Mouse (Mus musculus) layer of hippocampus, adult 9-10 months (tissue): ENCODE data around the gene Gm20695.
A peak's percentile ranks its signal among the peaks of the same experiment; 100 is the strongest.

Experiments
- DNase-seq: peaks from one replicate; pipeline ENCODE4 v3.0.0; 2022; ENCODE audit warnings: low spot score

Gene Gm20695

GRCm38 (mm10) chr16:3895173-3895792, 10.8 kb downstream of the Gm20695 start:
- DNase-seq = no peak

DNA sequence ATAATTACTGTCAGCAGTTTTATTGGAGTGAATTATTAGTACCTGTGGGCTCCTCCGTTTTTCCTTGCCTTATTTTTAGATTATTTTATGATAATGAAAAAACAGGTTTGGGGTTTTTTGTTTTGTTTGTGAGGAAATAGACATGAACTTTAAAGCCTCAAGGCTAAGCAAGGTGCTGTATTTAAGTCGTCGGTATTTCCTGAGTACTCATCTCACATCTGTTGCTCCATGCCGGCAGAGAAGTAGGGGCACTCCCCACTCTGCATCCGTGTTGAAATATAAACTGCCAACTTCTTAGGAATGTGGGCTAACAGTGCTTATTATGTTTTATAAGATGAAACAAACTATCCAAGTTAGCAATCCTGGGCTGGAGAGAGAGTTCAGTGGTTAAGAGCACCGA, 11.6 kb downstream of the Gm20695 start:
- DNase-seq = no peak

DNA sequence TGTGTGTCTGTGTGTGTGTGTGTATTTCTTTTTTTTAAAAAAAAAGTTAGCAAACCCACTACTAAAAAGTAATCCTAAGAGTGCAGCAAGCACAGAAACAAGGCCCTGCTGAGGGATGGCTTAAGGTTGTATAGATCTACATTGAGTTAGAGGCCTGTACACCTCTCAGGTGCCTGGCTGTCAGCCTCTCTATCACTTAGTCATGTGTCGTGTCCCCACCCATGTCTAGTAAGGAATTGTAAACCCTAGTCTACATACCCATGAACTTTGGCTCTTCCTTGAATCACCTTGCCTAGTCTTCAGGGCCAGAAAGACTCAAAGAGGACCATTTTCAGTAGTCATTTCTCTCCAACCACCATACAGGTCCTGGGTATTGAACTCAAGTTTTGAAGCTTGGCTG, 12.1 kb downstream of the Gm20695 start:
- DNase-seq = no peak

DNA sequence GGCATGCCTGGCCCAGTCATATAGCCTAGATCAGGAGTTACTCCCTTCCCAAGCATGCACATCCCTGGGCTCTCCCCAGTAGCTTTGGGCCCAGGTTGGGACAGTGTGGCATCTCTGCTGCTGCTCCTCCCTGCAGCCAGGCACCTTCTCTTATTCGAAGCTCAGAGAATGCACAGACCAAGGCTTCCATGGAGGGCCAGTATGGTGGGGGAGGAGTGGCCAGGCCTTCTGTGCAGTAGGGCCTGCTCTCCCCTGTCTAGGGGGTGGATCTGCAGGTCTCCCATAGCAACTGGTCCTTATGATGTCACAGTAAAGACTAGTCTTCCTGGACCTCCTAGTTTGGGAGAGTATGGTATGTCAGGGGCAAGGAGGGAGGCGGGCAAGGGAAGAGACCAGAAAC, 23.0 kb downstream of the Gm20695 start:
- no peak for DNase-seq

- peak; percentile 91 for DNase-seq
Measured at GRCm38 (mm10) chr16:3908537-3909111, 24.2 kb downstream of the Gm20695 start, which contains the start of the genes 1700037C18Rik and Cluap1. Gene 1700037C18Rik, minus strand, starts transcription at chr16:3908689. Gene Cluap1, plus strand, starts transcription at chr16:3908801.

DNA sequence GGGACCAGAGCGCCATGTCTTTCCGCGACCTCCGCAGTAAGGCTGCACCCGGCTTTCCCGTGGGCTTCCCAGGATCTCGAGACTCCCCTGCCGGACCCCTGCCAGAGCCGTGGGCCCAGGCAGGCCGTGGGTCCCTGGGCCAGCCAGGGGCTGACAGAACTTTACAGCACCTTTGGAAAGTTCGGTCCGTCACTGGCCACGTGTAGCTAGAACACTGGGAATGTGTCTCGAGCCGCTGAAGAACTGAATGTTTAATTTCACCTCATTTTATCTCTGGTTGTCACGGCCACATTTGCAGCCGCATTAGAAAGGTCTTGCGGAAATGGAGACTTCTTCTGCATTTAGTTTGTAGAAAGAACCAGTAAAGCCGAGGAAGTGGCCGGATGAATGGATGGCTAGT, 24.7 kb downstream of the Gm20695 start:
- no peak for DNase-seq

- DNase-seq = no peak
Measured at GRCm38 (mm10) chr16:3920756-3921155, 36.3 kb downstream of the Gm20695 start.

DNA sequence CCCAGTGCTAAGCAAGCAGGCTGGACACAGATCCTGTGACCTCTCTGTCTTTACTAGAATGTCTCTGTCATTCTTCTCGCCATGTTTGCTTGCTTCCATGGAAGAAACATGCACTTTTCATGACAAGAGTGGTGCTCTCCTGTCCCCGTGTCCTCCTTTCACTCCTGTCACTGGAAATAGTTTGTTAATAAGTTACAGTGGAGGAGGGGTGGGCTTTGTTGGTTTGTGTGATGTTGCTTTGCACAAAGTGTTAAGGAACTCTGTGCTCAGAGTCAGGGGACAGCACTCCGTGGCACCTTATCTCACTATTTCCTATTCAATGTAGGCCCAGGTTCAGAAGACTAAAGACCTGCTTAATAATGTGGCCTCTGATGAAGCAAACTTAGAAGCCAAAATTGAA, 39.1 kb downstream of the Gm20695 start:
- no peak for DNase-seq

DNA sequence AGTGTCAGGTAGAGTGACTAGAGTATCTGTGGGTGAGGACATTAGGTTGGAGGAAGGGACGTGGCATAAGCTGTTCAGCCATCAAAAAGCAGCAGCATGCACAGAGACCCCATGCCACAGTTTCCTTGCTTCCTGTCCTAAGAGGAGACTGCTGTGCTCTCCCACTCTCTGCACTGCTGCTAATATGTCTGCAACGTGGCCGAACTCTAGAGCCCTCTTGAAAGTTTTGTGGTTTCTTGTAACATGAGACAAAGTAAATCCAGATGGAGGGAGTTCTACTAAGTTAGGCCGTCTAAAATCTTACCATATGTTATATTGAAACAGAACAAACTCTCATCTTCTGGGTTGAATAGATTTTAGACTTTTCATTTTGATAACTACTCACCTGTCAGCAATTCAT, 39.5 kb downstream of the Gm20695 start:
- DNase-seq = no peak

DNA sequence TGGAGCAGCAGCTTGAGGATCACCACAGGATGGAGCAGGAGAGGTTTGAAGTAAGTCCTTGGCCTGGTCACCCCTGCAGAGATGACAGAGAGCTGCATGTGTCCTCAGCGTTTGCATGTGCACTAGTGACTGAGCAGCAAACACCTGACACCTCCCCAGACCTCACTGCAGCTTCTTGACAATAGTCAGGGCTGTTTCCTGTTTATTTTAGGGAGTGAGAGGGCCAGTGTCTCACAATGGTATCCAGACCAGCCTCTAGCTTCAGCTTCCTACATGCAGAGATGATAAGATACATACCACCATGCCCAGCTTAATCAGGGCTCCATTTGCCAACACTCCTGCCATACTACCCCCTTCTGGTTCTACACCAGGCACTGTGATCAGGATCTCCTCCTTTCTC, 44.1 kb downstream of the Gm20695 start:
- DNase-seq = no peak

GRCm38 (mm10) chr16:3929151-3929550, 44.7 kb downstream of the Gm20695 start:
- DNase-seq = no peak

DNA sequence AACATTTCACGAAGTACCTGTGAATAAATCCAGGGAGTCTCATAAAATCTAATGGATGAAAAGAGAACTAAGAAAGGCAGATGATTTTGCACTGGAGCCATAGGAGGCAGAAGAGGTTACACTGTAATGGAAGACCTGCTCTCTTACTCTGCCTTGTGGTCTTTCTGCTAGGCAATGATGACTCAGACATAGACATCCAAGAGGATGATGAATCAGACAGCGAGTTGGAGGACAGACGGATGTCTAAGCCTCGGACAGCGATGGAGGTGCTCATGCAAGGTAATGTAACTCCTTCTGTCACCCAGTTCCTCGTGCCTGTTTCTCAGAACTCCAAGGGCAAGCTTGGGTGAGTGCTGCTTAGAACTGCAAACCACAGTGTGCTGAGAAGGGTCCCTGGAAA, 49.1 kb downstream of the Gm20695 start:
- DNase-seq = no peak

DNA sequence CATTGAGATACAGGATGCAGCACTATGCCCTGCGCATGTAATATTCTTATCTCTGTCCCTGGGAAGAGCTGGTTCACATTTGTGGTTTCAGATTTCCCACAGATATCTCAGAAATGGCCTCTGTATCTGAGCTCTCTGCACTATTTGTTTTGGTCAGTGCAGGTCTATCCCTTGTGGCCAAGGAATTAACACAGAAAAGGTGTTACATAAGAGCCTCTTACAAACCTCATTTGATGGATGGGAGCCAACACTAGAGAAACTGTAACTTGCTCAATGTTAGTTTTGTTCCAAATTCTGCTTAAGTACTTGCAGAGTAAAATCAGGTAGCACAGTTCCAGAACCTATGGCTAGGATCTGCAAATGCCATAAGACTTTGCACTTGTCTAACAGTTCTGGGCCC, 49.6 kb downstream of the Gm20695 start:
- DNase-seq = no peak

DNA sequence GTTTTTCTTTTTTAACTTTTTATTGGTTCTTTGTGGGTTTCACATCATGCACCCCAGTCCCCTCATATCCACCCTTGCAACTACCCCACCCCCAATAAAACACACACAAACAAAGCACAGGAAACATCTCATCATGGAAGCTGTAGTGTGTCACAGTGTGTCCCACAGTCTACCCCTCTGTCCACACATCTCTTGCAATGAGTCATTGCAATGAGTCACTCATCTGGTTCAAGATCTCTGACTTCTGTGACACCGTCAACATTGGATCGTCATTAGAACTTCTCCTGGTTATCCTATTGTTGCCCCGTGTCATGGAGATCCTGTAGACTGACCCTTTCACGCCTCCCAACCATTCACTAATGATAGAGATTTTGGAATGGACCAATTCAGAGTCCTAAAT, 50.3 kb downstream of the Gm20695 start:
- DNase-seq = no peak

DNA sequence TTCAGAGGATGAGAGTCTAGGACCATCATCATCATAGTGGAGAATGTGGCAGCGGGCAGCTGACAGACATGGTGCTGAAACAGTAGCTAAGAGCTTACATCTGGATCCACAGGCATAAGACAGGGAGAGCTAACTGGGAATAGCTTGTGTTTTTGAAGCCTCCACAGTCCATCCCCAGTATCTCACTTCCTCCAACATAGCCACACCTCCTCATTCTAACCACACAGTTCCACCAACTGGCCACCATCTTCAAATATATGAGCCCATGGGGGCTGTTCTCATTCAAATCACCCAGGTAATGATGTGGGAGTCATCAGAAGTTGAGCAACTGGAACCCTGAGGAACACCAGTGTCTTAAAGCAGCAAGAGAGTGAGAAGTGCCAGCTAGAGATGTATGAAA, 66.7 kb downstream of the Gm20695 start:
- DNase-seq = no peak

- peak; percentile 22 for DNase-seq
Measured at GRCm38 (mm10) chr16:3956369-3956768, 71.9 kb downstream of the Gm20695 start.

DNA sequence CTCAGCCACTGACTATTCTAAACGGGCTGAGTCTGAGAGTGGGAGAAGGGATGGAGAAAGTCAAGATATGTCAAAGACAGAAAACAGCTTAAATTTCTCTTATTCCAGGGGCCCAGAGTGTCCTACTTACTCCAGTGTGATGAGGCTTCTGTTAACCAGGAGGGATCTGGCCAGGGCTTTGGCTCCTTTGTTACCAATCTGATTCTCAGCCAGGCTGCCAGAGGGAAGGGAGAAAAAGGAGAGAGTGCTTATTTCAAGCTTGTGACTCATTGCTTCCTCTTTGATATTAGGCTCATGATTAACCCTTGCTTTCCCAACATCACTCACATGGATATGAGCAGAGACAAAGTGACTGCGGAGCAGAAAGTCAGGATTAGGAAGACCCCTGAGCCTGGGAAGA, 74.8 kb downstream of the Gm20695 start:
- no peak for DNase-seq

DNA sequence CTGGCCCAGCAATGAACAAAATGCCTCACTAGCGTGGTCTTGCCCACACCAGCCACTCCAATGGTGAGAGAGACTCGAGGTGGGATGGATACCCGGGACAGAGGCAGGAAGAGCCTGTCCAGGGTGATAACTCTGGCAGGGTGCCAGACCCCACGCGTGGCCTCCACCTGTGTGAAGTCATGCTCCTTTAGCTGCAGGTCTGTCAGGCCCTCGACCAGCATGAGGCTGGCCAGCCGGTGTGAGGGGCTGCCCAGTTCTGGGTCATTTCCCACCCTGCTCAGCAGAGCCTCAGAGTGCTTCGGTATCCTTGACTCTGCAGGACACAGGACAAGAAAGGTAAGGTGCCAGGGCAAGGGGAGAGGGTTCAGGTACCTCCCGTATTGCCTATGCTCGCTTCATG, 80.5 kb downstream of the Gm20695 start:
- DNase-seq = no peak

GRCm38 (mm10) chr16:3965534-3965933, 81.1 kb downstream of the Gm20695 start:
- no peak for DNase-seq
